Comparison of ENCODE assay signal across 9 mouse cellular contexts in the genomic region with DNA sequence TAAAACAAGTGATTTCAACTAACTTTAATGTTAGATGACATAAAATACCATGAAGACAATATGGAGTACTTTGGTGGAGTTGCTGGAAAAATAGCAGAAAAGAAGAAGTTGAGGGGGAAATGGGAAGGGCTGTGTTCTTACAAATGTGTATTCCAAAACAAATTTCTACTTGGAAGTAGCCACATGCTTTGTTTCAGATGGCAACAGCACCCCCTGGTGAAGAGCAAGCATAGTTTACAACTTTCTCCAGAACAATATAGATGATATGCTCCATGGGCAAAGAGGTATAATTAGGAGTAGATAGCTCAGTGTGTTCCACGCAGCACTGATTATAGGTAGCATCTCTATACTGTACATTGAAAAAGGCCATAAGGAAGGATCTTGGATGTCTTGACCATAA.
A peak's percentile ranks its signal among the peaks of the same experiment; 100 is the strongest.
DNase-seq lines count a peak whose midpoint lies in the region; ATAC-seq and TF ChIP-seq lines count a peak whose summit lies in the region.
"Had no signal": no experiment of that assay in that cellular context is flagged by ENCODE, and none has a peak within 500 bp of the region (broad histone marks: within the 10 kb centered on the region; RNA-seq: fewer than 3 reads in every experiment).

No protein-coding gene starts in this region.

- 45% methylated on average over 1 of the region's 1 CpGs for WGBS in kidney, adult 2 months
- 75% methylated on average over 1 of the region's 1 CpGs for WGBS in kidney, embryonic 14.5 days

- H3K4me1 ChIP-seq in kidney, adult 2 months (ENCODE audit: control insufficient read depth, insufficient read depth, low read length), result no peaks in the 10 kb centered on the region
- no peaks in the 10 kb centered on the region for H3K4me1 ChIP-seq in kidney, embryonic 14.5 days (ENCODE audit: control insufficient read depth, insufficient read depth, low read length)
- no peaks in the 10 kb centered on the region for H3K4me1 ChIP-seq in E14TG2a.4 (replicated peaks; ENCODE audit: low read depth, low read length)
- H3K4me1 ChIP-seq: limb, embryonic 12.5 days had no signal

- TF ChIP-seq CTCF in kidney, adult 2 months (conservative IDR thresholded peaks at IDR 0.05; ENCODE audit: insufficient read depth, insufficient read length, low read depth, low read length), result no peak
- TF ChIP-seq CTCF in E14TG2a.4 (conservative IDR thresholded peaks at IDR 0.05; ENCODE audit: low read length), result peak; percentile 11; the same call in 1 of the 2 replicates

- H3K4me3 ChIP-seq in kidney, adult 2 months (ENCODE audit: insufficient read depth, low read depth, low read length), result no peak overlapping the region
- H3K4me3 ChIP-seq in kidney, embryonic 14.5 days (ENCODE audit: low read length), result no peak overlapping the region
- H3K4me3 ChIP-seq in E14TG2a.4 (replicated peaks; ENCODE audit: low read length), result no peak overlapping the region
- H3K4me3 ChIP-seq: limb, embryonic 12.5 days had no signal

- H3K9me3 ChIP-seq in kidney, embryonic 14.5 days (ENCODE audit: control insufficient read depth, low read length), result no peaks in the 10 kb centered on the region
- no peaks in the 10 kb centered on the region for H3K9me3 ChIP-seq in E14TG2a.4 (ENCODE audit: low read length)
- H3K9me3 ChIP-seq: limb, embryonic 12.5 days had no signal

- no peak for ATAC-seq in kidney, embryonic 14.5 days (ENCODE audit: low FRiP score, low TSS enrichment)
- peak; percentile 74 for ATAC-seq in frontal cortex, adult (ENCODE audit: low TSS enrichment)
- no peak; the same call in 1 of the 2 replicates for ATAC-seq in granulocyte monocyte progenitor cell, adult 5-6 weeks (replicated peaks; ENCODE audit: poor library complexity, severe bottlenecking)

- H3K9ac ChIP-seq in kidney, embryonic 14.5 days (ENCODE audit: low read depth, low read length), result no peak overlapping the region
- H3K9ac ChIP-seq: limb, embryonic 12.5 days had no signal

- no peaks in the 10 kb centered on the region for H3K36me3 ChIP-seq in kidney, adult 2 months (ENCODE audit: control insufficient read depth, insufficient read depth, low read length)
- H3K36me3 ChIP-seq in kidney, embryonic 14.5 days (ENCODE audit: control insufficient read depth, insufficient read depth, low read length), result no peaks in the 10 kb centered on the region
- H3K36me3 ChIP-seq in E14TG2a.4 (ENCODE audit: insufficient read depth, low read length), result no peaks in the 10 kb centered on the region
- H3K36me3 ChIP-seq: limb, embryonic 12.5 days had no signal

- no peak overlapping the region for H3K4me2 ChIP-seq in kidney, embryonic 14.5 days (replicated peaks; ENCODE audit: low read depth, low read length)
- H3K4me2 ChIP-seq: limb, embryonic 12.5 days had no signal

- no peaks in the 10 kb centered on the region for H3K27me3 ChIP-seq in kidney, adult 2 months (replicated peaks; ENCODE audit: control insufficient read depth, insufficient read depth, low read length)
- H3K27me3 ChIP-seq in kidney, embryonic 14.5 days (ENCODE audit: control insufficient read depth, insufficient read depth, low read length), result no peaks in the 10 kb centered on the region
- H3K27me3 ChIP-seq in E14TG2a.4 (ENCODE audit: insufficient read depth, low read length), result no peaks in the 10 kb centered on the region
- H3K27me3 ChIP-seq: limb, embryonic 12.5 days had no signal

- H3K27ac ChIP-seq in kidney, adult 2 months (ENCODE audit: insufficient read depth, low read depth, low read length), result no peak overlapping the region
- H3K27ac ChIP-seq in kidney, embryonic 14.5 days (ENCODE audit: low read depth, low read length), result no peak overlapping the region
- H3K27ac ChIP-seq: limb, embryonic 12.5 days had no signal

- DNase-seq in kidney, adult 2 months, result peak; percentile 12
- peak; percentile 21 to 38 for DNase-seq in adrenal gland, adult 18-20 months (ENCODE audit: low spot score in 2 of 2)
- peak; percentile 27 to 49 for DNase-seq in left cerebral cortex, postnatal 25 days (ENCODE audit: low spot score in 2 of 2)
- DNase-seq in right cerebral cortex, postnatal 25 days, result peak; percentile 28

- intact Hi-C loops in left cerebral cortex, postnatal 25 days (cut with DNase I), result loop anchor here (2.0 to 5.0 kb wide), 2 partner anchors 181 to 811 kb away; no protein-coding TSS in a partner anchor

- no peak for TF ChIP-seq POLR2A in kidney, adult 2 months (IDR thresholded peaks at IDR 0.05; ENCODE audit: low read depth, low read length)
